Mouse (Mus musculus): ENCODE data around the gene Plaur.
"Not testable (repeated sequence)": the region's sequence is repeated elsewhere in the genome, so short reads cannot be mapped to it uniquely, and the experiment has no call there.

The Plaur gene

DNA sequence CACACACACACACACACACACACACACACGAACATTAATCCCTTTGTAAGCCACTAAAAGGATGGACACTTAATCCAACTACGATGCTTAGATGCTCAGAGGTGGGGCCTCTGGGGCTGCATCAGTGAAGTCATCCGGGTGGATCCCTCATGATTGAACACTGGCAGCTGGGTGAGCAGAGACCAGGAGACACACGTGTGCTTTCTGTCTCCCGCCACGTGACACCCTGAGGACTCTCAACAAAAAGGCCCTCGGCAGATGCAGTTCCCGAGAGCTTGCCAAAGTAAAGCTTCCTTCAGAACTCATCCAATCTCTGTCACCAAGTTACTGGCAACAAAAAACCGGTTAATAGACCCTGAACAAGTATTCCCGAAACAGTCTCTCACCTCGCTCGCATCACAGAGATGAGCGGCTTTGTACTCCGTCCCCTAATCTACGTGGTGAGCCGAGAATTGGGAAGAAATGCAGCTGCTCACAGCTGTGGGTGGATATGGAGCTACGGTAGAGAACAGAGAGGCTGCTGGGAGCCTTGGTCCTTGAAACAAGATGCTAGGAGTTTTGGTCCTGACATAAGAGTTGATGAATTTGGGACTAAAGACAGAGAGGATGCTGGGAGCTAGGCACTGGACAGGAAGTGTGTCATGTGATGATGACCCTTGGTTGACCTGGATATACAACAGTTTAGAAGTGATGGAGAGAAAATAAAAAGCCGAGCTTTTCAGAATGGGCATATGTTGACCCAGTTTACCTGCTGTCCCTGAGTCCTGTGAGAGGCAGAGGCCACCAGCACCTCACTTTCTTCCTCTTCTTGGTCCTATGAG lies 18.0 kb downstream of the Plaur start:
- DNase-seq = peak; percentile 55

- DNase-seq = no peak
Measured at GRCm38 (mm10) chr7:24480986-24481473, 18.7 kb downstream of the Plaur start.

DNA sequence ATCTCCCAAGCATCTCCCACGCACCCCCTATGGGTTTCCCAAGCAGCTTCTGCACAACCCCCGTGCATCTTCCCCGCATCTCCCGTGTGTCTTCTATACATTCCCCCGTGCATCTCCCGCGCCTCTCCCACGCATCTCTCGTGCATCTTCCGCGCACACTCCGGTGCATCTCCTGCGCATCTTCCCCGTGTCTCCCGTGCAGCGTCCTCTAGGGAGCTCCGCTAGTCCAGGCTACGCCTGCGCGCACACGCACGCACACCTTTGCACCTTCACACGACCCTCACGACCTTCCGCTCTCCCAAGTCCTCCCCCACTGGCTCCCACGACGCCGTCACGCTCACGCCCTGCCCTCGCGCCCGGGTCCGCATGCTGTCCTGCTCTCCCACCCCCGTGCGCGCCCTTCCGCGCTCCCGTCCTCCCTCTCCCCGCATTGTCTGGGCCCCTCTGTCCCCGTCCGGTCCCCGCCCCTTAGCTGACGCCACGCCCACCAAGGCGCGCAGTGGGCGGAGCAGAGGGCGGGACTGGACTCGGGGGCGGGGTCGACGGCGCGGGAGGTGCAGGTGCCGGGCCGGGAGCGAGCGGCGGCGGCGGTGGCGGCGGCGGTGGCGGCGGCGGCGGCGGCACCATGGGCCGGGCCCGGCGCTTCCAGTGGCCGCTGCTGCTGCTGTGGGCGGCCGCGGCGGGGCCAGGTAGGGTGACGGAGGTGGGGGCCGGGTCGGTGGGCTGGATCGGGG lies 19.4 kb downstream of the Plaur start, which contains the start of gene Cadm4:
Gene Cadm4 (plus strand): TSS at position 550 of the 734 bp plus-strand sequence.
- peak; percentile 93 for DNase-seq

- no peak for DNase-seq
Measured at GRCm38 (mm10) chr7:24482208-24483020, 20.1 kb downstream of the Plaur start.

DNA sequence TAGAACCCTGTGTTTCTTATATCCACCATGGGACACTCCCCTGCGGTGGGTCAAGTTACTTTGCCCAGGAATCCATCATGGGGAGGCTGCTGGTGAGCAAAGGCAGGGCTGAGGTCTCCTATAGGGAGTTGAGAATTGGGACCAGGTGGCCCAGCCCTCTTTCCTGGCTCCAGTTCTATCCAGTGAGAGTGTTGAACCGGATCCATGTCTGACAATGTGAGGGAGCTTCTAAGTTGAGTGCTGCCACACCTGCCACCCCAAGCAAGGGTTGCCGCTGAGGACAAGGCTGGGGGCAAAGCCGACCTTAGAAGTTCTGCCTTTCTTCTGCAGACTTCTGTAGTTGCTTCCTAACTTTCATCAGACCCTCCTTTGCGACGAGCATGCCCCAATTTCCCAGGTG lies 21.0 kb downstream of the Plaur start:
- DNase-seq = not testable (repeated sequence)

GRCm38 (mm10) chr7:24485481-24485880 lies 23.2 kb downstream of the Plaur start:
- no peak for DNase-seq

GRCm38 (mm10) chr7:24486654-24487130 lies 24.4 kb downstream of the Plaur start:
- no peak for DNase-seq

DNA sequence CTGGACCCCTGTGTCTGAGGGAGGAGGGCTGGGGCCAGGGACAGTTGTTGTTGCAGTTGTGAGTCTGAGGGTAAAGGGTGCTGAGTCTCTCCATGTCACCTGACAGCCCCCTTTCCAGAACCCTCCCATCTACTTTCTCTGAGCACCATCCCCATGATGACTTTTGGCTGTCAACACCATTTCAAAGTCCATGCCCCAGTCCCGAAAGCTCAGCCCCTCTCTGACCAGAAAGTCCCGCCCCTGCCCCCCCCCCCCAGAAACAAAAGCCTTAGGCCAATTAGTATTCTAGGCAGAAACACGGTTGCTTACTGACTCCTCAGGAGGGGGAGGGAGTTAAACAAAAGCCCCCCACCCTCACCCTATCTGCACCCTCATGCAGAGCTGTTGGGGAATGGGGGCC lies 25.1 kb downstream of the Plaur start:
- no peak for DNase-seq

- no peak for DNase-seq
Measured at GRCm38 (mm10) chr7:24488303-24488702, 26.0 kb downstream of the Plaur start.

- no peak for DNase-seq
Measured at GRCm38 (mm10) chr7:24499856-24500577, 37.7 kb downstream of the Plaur start.

DNA sequence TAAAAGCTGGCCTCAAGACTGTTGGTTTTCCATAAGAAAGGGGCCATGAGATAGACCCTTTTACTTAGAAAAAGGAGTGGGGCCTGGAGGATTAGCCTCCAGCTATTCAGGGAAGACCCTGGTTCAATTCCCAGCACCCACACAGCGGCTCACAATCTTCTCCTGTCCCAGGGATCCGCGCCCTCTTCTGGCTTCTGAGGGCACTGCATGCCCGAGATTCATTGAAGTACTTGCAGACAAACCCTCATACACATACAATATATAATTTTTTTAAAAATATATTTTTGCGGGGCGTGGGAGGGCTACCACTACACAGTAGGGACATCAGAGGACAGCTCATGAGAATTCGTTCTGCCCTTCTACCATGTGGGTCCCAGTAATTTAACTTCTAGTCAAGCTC lies 38.6 kb downstream of the Plaur start:
- DNase-seq = no peak

DNA sequence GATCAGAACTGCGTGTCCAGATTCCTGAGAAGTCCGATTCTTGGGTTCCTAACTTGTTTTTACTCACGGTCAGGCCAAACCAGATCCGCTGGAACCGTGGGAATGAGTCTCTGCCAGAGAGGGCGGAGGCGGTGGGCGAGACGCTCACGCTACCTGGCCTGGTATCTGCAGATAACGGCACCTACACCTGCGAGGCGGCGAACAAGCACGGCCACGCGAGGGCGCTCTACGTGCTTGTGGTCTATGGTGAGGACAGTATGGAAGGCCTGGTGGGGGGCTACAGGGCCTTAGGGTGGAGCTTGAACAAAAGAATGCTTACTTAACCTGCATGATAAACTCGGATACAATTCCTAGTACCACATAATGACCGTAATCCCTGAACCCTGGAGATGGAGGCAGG lies 39.2 kb downstream of the Plaur start:
- no peak for DNase-seq

DNA sequence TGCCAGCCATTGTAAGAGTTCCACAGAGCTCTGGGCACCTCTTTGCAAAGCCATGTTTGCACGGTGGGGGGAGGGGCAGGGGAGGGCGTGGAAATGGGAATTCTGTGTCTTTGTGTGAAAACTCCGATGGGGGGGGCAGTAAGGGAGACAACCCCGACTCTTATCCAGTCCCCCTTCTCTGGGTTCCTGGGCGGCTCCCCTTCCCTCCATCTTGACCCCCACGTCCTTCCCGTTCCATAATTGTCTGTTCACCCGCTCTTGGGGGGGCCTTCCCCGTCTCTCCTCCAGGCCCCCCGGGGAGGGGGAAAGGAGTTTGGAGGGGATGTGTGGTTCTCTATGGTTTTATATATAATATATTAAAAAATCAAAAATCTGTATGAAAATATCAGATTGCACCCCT lies 41.7 kb downstream of the Plaur start:
- no peak for DNase-seq

DNA sequence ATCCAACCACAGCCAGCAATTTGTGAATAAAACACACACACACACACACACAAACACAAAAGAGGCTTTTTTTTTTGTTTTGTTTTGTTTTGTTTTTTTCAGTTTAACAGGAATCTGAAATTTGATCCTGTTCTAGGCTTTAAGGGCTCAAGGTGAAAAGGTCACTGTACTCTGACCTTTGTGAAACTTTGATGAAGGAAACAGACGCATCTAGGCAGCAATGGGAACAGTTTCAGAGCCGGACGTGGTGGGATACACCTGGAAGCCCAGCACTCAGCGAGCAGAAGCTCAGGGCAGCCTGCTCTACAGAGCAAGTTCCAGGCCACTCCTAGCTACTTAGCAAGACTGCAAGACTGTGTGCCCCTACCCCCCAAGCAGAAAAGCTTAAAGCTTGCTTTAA lies 42.6 kb downstream of the Plaur start:
- no peak for DNase-seq

GRCm38 (mm10) chr7:24505447-24506064 lies 43.3 kb downstream of the Plaur start:
- DNase-seq = no peak

DNA sequence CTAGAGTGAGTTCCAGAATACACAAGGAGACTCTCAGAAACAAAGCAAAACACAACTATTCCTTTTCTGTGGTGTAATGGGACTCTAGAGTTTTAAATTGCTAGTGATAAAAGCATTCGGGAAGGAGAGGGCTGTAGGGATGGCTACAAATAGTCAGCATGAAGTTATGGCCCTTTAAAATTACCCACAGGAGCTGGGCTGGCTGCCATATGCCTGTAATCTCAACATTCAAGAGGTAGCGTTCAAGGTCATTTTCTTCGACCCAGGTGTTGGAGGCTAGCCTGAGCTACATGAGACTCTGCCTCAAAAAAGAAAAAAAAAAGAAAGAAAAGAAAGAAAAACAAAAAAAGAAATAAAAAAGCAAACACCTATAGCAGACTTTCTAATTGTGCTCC lies 43.8 kb downstream of the Plaur start:
- no peak for DNase-seq

DNA sequence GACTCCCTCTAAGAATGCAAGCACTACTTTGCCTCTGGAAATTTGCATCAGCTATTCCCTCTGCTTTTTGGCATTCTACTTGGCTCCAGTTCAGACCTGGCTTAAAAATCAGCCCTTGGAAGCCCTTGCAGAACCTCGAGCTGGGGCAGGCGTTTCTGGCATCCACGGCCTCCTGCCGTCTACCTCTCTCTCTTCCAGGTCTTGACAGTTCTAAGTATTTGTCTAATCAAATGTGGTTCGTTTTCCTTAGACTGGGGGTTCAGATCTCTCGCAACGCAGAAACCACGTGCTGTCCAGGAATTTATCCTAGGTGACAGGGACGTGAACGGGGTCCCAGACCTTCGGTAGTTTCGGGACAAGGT lies 44.2 kb downstream of the Plaur start:
- peak; percentile 63 for DNase-seq

- peak; percentile 89 for DNase-seq
Measured at GRCm38 (mm10) chr7:24506838-24507725, 44.8 kb downstream of the Plaur start, which contains the start of gene Zfp428. Gene Zfp428 (plus strand): TSS chr7:24507006.

DNA sequence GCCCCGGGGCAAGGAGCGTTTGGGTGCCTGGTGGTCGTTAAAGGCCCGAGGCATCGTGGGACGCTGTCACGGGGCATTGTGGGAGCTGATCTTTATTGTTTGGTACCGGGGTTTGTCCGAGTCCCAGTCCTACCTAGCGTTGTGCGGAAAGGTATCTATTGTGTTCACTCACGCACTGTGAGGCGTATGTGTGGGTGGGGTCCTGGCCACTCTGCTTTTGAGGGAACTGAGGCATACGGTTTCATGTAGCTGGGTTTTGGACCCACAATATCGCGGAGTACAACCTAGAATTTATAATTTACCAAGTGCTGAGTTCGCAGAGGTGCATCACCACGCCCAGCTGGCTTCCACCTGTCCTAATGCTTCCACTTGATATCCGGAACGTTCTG lies 45.4 kb downstream of the Plaur start:
- DNase-seq = no peak

DNA sequence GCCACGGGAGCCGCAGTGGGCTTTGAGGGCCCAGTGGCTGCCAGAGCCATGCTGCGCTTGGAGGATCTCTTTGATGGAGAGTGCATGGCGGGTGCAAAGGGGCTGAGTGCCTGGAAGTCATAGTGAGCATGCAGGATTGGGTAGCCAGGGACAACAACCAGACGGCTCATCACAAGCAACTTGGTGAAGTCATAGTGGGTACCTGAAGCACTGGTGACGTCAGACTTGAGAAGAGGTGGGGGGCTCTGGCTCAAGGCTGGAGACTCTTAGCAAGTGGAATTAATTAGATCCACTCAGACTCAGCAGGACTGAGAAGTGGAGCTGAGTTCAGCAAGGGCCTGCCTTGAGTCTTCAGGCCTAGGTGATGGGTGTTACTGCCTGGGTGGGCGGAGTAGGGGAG lies 50.1 kb downstream of the Plaur start, which contains the start of gene AC161166.1:
Gene AC161166.1 (minus strand): TSS at position 101 of the 400 bp plus-strand sequence.
- no peak for DNase-seq

DNA sequence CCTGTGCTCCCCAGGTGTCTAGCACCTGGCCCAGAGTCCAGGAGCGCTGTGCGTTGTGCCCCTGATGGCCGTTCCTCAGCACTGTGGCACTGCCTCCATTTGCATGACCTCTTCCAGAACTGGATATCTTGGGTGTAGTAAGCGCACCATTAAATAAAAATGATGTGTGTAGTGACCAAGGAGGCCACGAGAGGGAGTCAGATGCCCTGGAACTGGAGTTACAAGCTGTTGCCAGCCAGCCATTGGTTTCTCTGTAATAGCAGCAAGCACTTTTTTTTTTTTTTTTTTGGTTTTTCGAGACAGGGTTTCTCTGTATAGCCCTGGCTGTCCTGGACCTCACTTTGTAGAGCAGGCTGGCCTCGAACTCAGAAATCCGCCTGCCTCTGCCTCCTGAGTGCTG lies 54.0 kb downstream of the Plaur start:
- DNase-seq = not testable (repeated sequence)
